Mouse (Mus musculus): ENCODE measurements at regions not wholly inside any gene's neighbourhood (a gene's known extent, or its start where the extent isn't known, plus 50 kb on each side); places are given as distances from the start of the nearest gene placed in this dataset.
"Not testable (repeated sequence)": the region's sequence is repeated elsewhere in the genome, so short reads cannot be mapped to it uniquely, and the experiment has no call there.

GRCm38 (mm10) chr2:109402556-109402955 is 122.0 kb upstream of the Mettl15 start:
- H3K4me2 ChIP-seq (ENCODE audit: low read depth, low read length) = no peak overlapping the region
- H3K4me1 ChIP-seq (ENCODE audit: control insufficient read depth, insufficient read depth, low read length) = no peaks in the 10 kb centered on the region
- no peaks in the 10 kb centered on the region for H3K27me3 ChIP-seq (ENCODE audit: control insufficient read depth, insufficient read depth, low read length)
- WGBS = 68% methylated on average over 1 of the region's 1 CpGs
- no peak overlapping the region for H3K4me3 ChIP-seq (replicated peaks; ENCODE audit: low read length)
- H3K36me3 ChIP-seq (ENCODE audit: control insufficient read depth, insufficient read depth, low read length) = no peaks in the 10 kb centered on the region
- no peak overlapping the region for H3K27ac ChIP-seq (ENCODE audit: low read length)
- H3K9ac ChIP-seq (ENCODE audit: low read length) = no peak overlapping the region
- no peak for ATAC-seq (ENCODE audit: insufficient read depth, low FRiP score)
- no peaks in the 10 kb centered on the region for H3K9me3 ChIP-seq (replicated peaks; ENCODE audit: control insufficient read depth, low read length)

DNA sequence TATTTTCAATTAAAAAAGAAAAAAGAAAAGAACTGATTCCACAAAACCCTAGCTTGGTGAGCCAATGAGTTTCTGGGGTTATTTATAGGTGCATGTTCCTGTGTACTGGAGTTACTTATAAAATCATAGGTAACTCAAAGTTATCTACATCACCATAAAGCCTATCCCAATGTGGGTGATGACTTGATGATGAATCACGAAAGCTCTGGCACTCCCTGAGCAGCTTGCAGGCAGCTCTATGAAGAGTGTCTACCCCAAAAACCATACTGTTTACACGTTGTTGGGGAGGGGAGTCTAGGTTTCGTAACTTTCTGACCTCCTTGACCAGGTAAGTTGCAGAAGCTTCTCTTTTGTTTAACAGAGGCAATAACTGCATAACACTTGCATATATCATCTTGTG is 123.7 kb upstream of the Mettl15 start:
- no peaks in the 10 kb centered on the region for H3K4me1 ChIP-seq (ENCODE audit: control insufficient read depth, insufficient read depth, low read length)
- H3K36me3 ChIP-seq (ENCODE audit: control insufficient read depth, insufficient read depth, low read length) = no peaks in the 10 kb centered on the region
- H3K4me2 ChIP-seq (ENCODE audit: low read depth, low read length) = no peak overlapping the region
- no peak overlapping the region for H3K27ac ChIP-seq (ENCODE audit: low read length)
- 69% methylated on average over 3 of the region's 3 CpGs for WGBS
- H3K4me3 ChIP-seq (replicated peaks; ENCODE audit: low read length) = no peak overlapping the region
- no peaks in the 10 kb centered on the region for H3K9me3 ChIP-seq (replicated peaks; ENCODE audit: control insufficient read depth, low read length)
- ATAC-seq (ENCODE audit: insufficient read depth, low FRiP score) = no peak
- no peak overlapping the region for H3K9ac ChIP-seq (ENCODE audit: low read length)
- no peaks in the 10 kb centered on the region for H3K27me3 ChIP-seq (ENCODE audit: control insufficient read depth, insufficient read depth, low read length)

DNA sequence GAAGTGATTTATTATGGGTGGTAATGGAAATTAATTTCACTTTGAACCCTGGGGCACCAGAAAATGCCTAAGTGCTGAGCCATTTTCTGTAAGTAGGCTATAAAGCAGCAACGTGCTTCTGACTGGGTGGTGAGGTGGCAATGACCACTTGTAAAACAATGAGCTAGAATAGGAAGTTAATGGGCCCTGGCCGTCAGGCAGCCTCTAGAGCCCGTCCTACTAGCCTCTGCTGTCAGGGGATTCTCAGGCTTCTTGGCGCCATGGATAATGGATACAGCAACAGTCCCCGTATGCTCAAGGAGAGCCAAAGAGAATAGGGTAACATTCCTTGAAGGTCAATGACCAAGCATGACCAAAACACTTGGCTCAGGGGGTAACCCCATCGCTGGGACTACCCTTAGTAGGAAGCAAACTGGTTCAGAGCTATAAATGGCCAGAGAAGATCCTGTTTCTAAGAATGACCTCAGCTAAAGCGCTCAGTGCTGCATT is 126.1 kb upstream of the Mettl15 start:
- Histone ChIP-seq H3K9me3 (replicated peaks; ENCODE audit: control insufficient read depth, low read length) (no peaks in the 10 kb centered on the region), H3K4me1 (ENCODE audit: control insufficient read depth, insufficient read depth, low read length) (no peaks in the 10 kb centered on the region), H3K27ac (ENCODE audit: low read length) (no peak overlapping the region), H3K9ac (ENCODE audit: low read length) (no peak overlapping the region), H3K4me2 (ENCODE audit: low read depth, low read length) (no peak overlapping the region), H3K27me3 (ENCODE audit: control insufficient read depth, insufficient read depth, low read length) (no peaks in the 10 kb centered on the region), H3K36me3 (ENCODE audit: control insufficient read depth, insufficient read depth, low read length) (no peaks in the 10 kb centered on the region), H3K4me3 (replicated peaks; ENCODE audit: low read length) (no peak overlapping the region)
- WGBS = 62% methylated on average over 7 of the region's 7 CpGs
- ATAC-seq (ENCODE audit: insufficient read depth, low FRiP score) = no peak

DNA sequence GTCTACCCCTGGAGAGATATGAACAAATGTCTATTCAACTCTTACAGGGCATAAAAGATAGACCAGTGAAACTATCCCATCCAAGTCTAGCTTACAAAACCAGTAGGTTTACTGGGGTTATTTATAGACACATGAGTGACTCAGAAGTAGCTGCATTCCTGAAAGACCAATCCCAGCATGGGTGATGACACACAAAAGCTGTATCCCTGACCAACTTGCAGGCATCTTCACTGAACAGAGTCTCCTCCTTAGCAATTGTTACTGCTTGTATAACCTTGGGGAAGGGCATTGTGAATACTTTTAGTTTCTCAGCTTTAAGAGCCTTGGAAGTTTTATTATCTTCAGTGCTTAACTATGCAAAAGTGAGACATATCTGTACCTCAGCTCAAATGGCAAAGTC is 139.6 kb upstream of the Mettl15 start:
- Histone ChIP-seq H3K4me3 (replicated peaks; ENCODE audit: low read length) (no peak overlapping the region), H3K9ac (ENCODE audit: low read length) (no peak overlapping the region), H3K9me3 (replicated peaks; ENCODE audit: control insufficient read depth, low read length) (no peaks in the 10 kb centered on the region), H3K4me2 (ENCODE audit: low read depth, low read length) (no peak overlapping the region), H3K27ac (ENCODE audit: low read length) (no peak overlapping the region), H3K36me3 (ENCODE audit: control insufficient read depth, insufficient read depth, low read length) (no peaks in the 10 kb centered on the region), H3K27me3 (ENCODE audit: control insufficient read depth, insufficient read depth, low read length) (no peaks in the 10 kb centered on the region), H3K4me1 (ENCODE audit: control insufficient read depth, insufficient read depth, low read length) (no peaks in the 10 kb centered on the region)
- ATAC-seq (ENCODE audit: insufficient read depth, low FRiP score) = no peak

- no peaks in the 10 kb centered on the region for H3K4me1 ChIP-seq (ENCODE audit: control insufficient read depth, insufficient read depth, low read length)
- H3K36me3 ChIP-seq (ENCODE audit: control insufficient read depth, insufficient read depth, low read length) = no peaks in the 10 kb centered on the region
- no peak for ATAC-seq (ENCODE audit: insufficient read depth, low FRiP score)
- H3K9me3 ChIP-seq (replicated peaks; ENCODE audit: control insufficient read depth, low read length) = no peaks in the 10 kb centered on the region
- no peak overlapping the region for H3K27ac ChIP-seq (ENCODE audit: low read length)
- no peak overlapping the region for H3K4me2 ChIP-seq (ENCODE audit: low read depth, low read length)
- H3K9ac ChIP-seq (ENCODE audit: low read length) = no peak overlapping the region
- 88% methylated on average over 3 of the region's 3 CpGs for WGBS
- H3K4me3 ChIP-seq (replicated peaks; ENCODE audit: low read length) = no peak overlapping the region
- H3K27me3 ChIP-seq (ENCODE audit: control insufficient read depth, insufficient read depth, low read length) = no peaks in the 10 kb centered on the region
These were observed 150.6 kb upstream of the Mettl15 start for GRCm38 (mm10) chr2:109431183-109431582.

DNA sequence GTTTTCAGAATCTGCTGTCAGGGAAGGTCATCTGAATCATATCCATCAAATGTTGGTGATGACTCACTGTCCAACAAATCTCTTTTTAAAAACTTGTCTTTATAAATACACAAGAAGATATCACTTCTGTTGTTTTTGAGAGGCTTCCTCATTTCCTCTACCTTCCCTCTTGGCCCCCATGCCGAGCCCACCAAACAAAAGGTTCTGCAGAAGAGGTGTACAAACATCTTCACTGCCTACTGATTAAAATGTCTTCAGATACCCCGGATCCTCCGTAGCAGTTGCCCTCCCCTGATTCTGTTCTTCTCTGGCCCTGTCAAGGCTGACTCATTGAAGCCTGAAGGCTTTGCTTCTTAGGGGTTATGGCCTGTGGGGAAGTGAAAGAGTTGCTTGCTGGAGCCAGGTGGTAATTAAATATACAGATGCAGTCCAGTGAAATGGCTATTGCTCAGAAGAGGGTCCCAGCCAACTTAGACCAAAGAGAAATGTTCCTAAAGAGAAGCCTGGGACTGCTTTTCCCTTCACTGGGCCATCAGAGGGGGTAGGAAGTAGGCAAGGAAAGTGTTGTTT is 162.1 kb upstream of the Mettl15 start:
- Histone ChIP-seq H3K27me3 (ENCODE audit: control insufficient read depth, insufficient read depth, low read length) (no peaks in the 10 kb centered on the region), H3K4me3 (replicated peaks; ENCODE audit: low read length) (no peak overlapping the region), H3K4me1 (ENCODE audit: control insufficient read depth, insufficient read depth, low read length) (no peaks in the 10 kb centered on the region), H3K9me3 (replicated peaks; ENCODE audit: control insufficient read depth, low read length) (no peaks in the 10 kb centered on the region), H3K27ac (ENCODE audit: low read length) (no peak overlapping the region), H3K36me3 (ENCODE audit: control insufficient read depth, insufficient read depth, low read length) (no peaks in the 10 kb centered on the region), H3K9ac (ENCODE audit: low read length) (no peak overlapping the region), H3K4me2 (ENCODE audit: low read depth, low read length) (no peak overlapping the region)
- 74% methylated on average over 3 of the region's 3 CpGs for WGBS
- no peak for ATAC-seq (ENCODE audit: insufficient read depth, low FRiP score)

DNA sequence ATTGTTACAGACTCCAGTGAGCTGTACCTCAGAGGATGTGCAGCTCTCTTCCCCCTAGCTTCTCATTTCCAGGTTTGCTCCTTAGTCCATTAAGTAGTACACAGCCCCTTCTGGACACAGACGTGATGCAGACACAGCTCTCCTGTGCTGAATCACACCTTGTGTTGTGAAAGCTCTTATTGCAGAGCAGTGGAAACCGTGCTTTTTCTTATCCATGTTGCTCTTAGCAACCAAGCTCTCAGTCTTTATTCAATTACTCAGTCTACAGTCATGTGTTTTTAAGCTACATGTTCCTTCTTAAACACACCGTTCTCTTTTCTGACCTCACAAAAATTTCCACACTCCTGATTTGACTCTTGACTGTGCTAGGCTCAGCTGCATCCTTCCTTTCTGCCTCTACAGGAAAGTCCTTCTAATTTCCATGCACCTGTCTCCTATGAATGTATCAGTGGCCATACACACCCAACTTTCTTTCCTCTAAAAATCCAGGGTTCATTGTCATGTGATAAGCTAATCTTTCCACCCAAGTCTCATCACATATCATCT is 163.0 kb upstream of the Mettl15 start:
- ATAC-seq (ENCODE audit: insufficient read depth, low FRiP score) = no peak
- no peaks in the 10 kb centered on the region for H3K9me3 ChIP-seq (replicated peaks; ENCODE audit: control insufficient read depth, low read length)
- H3K4me2 ChIP-seq (ENCODE audit: low read depth, low read length) = no peak overlapping the region
- no peaks in the 10 kb centered on the region for H3K27me3 ChIP-seq (ENCODE audit: control insufficient read depth, insufficient read depth, low read length)
- no peaks in the 10 kb centered on the region for H3K4me1 ChIP-seq (ENCODE audit: control insufficient read depth, insufficient read depth, low read length)
- 49% methylated on average over 3 of the region's 3 CpGs for WGBS
- no peaks in the 10 kb centered on the region for H3K36me3 ChIP-seq (ENCODE audit: control insufficient read depth, insufficient read depth, low read length)
- no peak overlapping the region for H3K4me3 ChIP-seq (replicated peaks; ENCODE audit: low read length)
- H3K9ac ChIP-seq (ENCODE audit: low read length) = no peak overlapping the region
- no peak overlapping the region for H3K27ac ChIP-seq (ENCODE audit: low read length)

- not testable (repeated sequence) for H3K9ac ChIP-seq (ENCODE audit: low read length); H3K27me3 ChIP-seq (ENCODE audit: control insufficient read depth, insufficient read depth, low read length); H3K4me2 ChIP-seq (ENCODE audit: low read depth, low read length); H3K27ac ChIP-seq (ENCODE audit: low read length); ATAC-seq (ENCODE audit: insufficient read depth, low FRiP score); H3K4me3 ChIP-seq (replicated peaks; ENCODE audit: low read length); H3K9me3 ChIP-seq (replicated peaks; ENCODE audit: control insufficient read depth, low read length); H3K36me3 ChIP-seq (ENCODE audit: control insufficient read depth, insufficient read depth, low read length); H3K4me1 ChIP-seq (ENCODE audit: control insufficient read depth, insufficient read depth, low read length)
- 88% methylated on average over 1 of the region's 1 CpGs for WGBS
These were observed 181.7 kb upstream of the Mettl15 start for GRCm38 (mm10) chr2:109462246-109462645.

DNA sequence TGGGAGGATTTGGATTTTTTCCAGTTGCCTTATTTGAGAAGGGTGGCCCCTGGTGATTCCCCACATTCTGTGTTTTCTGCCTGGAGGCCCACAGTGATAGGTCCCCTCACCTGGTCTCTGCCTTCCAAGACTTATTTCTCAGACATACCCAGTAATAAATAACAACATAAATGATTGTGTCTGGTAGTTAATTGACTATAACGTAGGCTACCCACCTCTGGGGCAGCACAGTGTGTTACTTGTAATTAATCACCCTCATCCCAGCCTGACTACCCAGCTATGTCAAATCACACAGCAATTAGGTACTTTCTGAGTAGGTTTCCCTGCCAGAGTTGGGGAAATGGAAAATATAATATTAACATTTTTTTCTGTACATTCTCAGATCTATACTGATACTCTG is 190.2 kb upstream of the Bdnf start:
- no peak overlapping the region for H3K4me3 ChIP-seq (replicated peaks; ENCODE audit: low read length)
- no peak overlapping the region for H3K4me2 ChIP-seq (ENCODE audit: low read depth, low read length)
- no peak for ATAC-seq (ENCODE audit: insufficient read depth, low FRiP score)
- H3K36me3 ChIP-seq (ENCODE audit: control insufficient read depth, insufficient read depth, low read length) = no peaks in the 10 kb centered on the region
- H3K4me1 ChIP-seq (ENCODE audit: control insufficient read depth, insufficient read depth, low read length) = no peaks in the 10 kb centered on the region
- no peak overlapping the region for H3K9ac ChIP-seq (ENCODE audit: low read length)
- H3K27me3 ChIP-seq (ENCODE audit: control insufficient read depth, insufficient read depth, low read length) = no peaks in the 10 kb centered on the region
- H3K27ac ChIP-seq (ENCODE audit: low read length) = no peak overlapping the region
- no peaks in the 10 kb centered on the region; the same call in 1 of the 2 replicates for H3K9me3 ChIP-seq (replicated peaks; ENCODE audit: control insufficient read depth, low read length)
- 46% methylated on average over 1 of the region's 1 CpGs for WGBS
